Mouse (Mus musculus) C2C12 (cell line): ENCODE measurements around the gene Ssh3. TPM values are rescaled to one million over a fixed set of nuclear protein-coding genes. Genes with fewer than 3 reads are reported as not detected.
A peak's percentile ranks its signal among the peaks of the same experiment; 100 is the strongest.

Experiments used
- H3K27me3 ChIP-seq: one replicate; pipeline ENCODE4 v1.6.1; 2011; ENCODE audit not compliant: control insufficient read depth, insufficient read depth, insufficient read length
- H3K36me3 ChIP-seq: one replicate; pipeline ENCODE4 v1.6.1; 2011; ENCODE audit not compliant: control insufficient read depth, insufficient read depth
- H3K4me3 ChIP-seq: one replicate; pipeline ENCODE4 v1.5.1; 2011; ENCODE audit warnings: mild to moderate bottlenecking, control low read depth; ENCODE audit not compliant: poor library complexity, insufficient read depth, severe bottlenecking
- H3K79me2 ChIP-seq: one replicate; pipeline ENCODE4 v1.6.1; 2011; ENCODE audit not compliant: control insufficient read depth, insufficient read depth
- H3K79me3 ChIP-seq: one replicate; pipeline ENCODE4 v1.6.1; 2011; ENCODE audit warnings: low read depth, control low read depth
- H3ac ChIP-seq: one replicate; pipeline ENCODE3; 2011; ENCODE audit warnings: low read depth; ENCODE audit not compliant: control insufficient read depth, insufficient read length
- CEBPB ChIP-seq: IDR thresholded peaks from one replicate; pipeline ENCODE4 v1.6.1; 2011; ENCODE audit warnings: low read depth, mild to moderate bottlenecking, control low read depth, moderate library complexity
- CTCF ChIP-seq: IDR thresholded peaks from one replicate; pipeline ENCODE4 v1.5.1; 2011; ENCODE audit not compliant: control insufficient read depth, insufficient read depth, insufficient read length
- FOSL1 ChIP-seq: IDR thresholded peaks from one replicate; pipeline ENCODE4 v1.8.0; 2011; ENCODE audit warnings: mild to moderate bottlenecking, low read length; ENCODE audit not compliant: poor library complexity, insufficient read depth, severe bottlenecking
- MAX ChIP-seq: IDR thresholded peaks from one replicate; pipeline ENCODE4 v1.6.1; 2011; ENCODE audit warnings: mild to moderate bottlenecking, control low read depth
- MYOD1 ChIP-seq: IDR thresholded peaks from one replicate; pipeline ENCODE4 v1.6.1; 2011; ENCODE audit warnings: low read depth; ENCODE audit not compliant: control insufficient read depth, insufficient read length
- MYOG ChIP-seq: IDR thresholded peaks from one replicate; pipeline ENCODE4 v1.6.1; 2011; ENCODE audit not compliant: control insufficient read depth, insufficient read length; ENCODE audit errors: extremely low read depth
- USF1 ChIP-seq: IDR thresholded peaks from one replicate; pipeline ENCODE4 v1.6.1; 2011; ENCODE audit warnings: low read depth, mild to moderate bottlenecking, control low read depth, moderate library complexity
- polyA plus RNA-seq: library from polyadenylated mRNA; unstranded; fragments of >200 nt; fragmentation: generic; extraction: Trizol; gene quantifications from one replicate; pipeline ENCODE4 v1.2.1, GENCODE M21; 2012; ENCODE audit warnings: missing spikeins

The Ssh3 gene
- polyA plus RNA-seq, 1 experiment: 0.34 TPM

DNA sequence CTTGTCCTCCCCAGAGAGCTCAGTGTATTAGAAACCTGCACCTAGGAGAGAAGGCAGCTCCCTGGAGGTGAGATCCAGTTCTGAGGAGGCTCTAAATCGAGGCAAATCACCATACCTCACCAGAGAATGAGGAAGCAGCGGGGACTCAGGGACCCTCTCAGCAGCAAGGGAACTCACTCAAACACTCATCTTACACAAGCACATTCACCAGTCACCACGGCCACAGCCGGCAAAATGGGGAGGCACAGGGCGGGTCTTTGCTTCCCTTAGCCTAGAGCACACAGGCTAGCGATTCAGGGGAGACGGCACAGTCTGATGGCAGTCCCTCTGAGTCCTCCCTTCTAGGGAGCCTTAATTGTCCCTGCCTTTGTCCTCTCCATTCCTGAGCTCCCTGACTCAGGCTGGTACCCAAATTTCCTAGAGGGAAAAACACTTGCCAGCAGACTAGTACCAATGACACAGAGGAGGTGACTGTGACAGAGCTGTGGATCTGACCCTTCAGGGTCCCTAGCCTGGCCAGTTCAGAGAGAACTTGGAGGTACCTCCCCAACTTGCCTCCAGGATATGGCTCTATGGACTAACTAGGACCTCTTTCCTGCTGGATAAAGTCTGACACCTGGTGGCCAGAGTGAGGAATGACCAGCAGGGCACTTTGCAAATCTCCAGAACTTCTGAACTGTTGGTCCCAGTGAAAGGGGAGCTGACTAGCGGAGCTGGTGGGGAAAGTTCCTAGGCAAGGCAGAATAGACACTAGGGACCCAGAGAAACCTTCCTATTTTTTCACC is 40.9 kb downstream of the Ssh3 start:
- Histone ChIP-seq H3K36me3 (peaks cover 14% of the 10 kb centered on the region), H3K79me2 (peaks cover 9% of the 10 kb centered on the region), H3K4me3 (no peak overlapping the region), H3ac (no peak overlapping the region), H3K79me3 (no peaks in the 10 kb centered on the region), H3K27me3 (no peaks in the 10 kb centered on the region)
- no peak for TF ChIP-seq FOSL1
- no peak for TF ChIP-seq MYOG
- TF ChIP-seq CTCF: peak; percentile 61

DNA sequence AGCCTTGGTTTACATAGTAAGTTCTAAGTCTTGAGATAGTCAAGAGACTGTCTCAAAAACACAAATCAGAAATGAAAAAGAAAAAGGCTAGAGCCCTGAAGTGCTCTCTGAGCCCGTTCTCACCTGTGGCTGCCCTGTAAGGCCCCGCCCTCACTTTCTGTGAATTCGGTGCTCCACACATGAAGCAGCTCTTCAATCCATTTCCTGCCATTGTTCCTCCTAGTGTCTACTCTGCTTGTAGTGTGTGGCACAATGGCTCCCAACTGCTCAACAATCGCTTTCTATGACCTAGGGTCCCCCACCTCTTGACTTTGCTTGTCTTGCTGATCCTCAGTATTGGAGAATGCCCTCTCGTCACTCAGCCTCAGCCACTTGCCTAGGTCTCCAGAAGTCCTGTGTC is 41.5 kb downstream of the Ssh3 start:
- Histone ChIP-seq H3K36me3 (peaks cover 20% of the 10 kb centered on the region), H3K4me3 (no peak overlapping the region), H3K79me3 (no peaks in the 10 kb centered on the region), H3K27me3 (no peaks in the 10 kb centered on the region), H3ac (no peak overlapping the region), H3K79me2 (peaks cover 9% of the 10 kb centered on the region)
- TF ChIP-seq FOSL1: no peak
- no peak for TF ChIP-seq CEBPB
- no peak for TF ChIP-seq USF1
- no peak for TF ChIP-seq CTCF
- TF ChIP-seq MYOG: no peak
- no peak for TF ChIP-seq MYOD1
- no peak for TF ChIP-seq MAX

DNA sequence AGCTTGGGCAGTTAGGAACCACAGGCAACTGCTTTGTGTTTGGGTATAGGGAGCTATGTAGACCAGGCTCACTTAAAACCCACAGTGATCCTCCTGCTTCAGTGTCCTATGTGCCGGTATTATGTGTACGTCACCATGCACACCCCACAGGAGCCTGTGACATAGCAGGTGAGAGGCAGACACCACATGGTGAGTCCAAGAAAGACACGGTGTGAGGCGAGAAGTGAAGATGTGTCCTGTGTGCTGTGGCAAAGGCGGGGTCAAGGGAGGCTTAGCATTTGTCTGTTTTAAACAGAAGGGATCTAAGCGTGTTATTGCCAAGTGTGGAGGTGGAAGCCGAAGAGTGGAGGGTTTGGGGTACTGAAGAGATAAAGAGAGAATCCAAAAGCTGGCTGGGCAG is 42.2 kb downstream of the Ssh3 start:
- H3K79me2 ChIP-seq: peaks cover 13% of the 10 kb centered on the region
- TF ChIP-seq CTCF: no peak
- no peak for TF ChIP-seq MYOG
- no peak for TF ChIP-seq FOSL1
- TF ChIP-seq USF1: no peak
- TF ChIP-seq CEBPB: no peak
- no peak for TF ChIP-seq MYOD1
- TF ChIP-seq MAX: no peak
- no peaks in the 10 kb centered on the region for H3K27me3 ChIP-seq

DNA sequence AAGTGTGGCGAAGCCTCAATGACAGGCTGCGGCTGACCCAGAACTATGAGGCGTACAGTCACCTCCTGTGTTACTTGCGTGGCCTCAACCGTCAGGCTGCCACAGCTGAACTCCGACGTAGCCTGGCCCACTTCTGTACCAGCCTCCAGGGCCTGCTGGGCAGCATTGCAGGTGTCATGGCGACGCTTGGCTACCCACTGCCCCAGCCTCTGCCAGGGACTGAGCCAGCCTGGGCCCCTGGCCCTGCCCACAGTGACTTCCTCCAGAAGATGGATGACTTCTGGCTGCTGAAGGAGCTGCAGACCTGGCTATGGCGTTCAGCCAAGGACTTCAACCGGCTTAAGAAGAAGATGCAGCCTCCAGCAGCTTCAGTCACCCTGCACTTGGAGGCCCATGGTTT is 46.8 kb downstream of the Ssh3 start:
- TF ChIP-seq MAX (no peak), CEBPB (no peak), MYOG (no peak), CTCF (no peak), MYOD1 (no peak), FOSL1 (no peak), USF1 (no peak)
- H3ac ChIP-seq: peak overlapping the region; percentile 6
- peaks cover 59% of the 10 kb centered on the region for H3K79me2 ChIP-seq
- H3K79me3 ChIP-seq: peaks cover 36% of the 10 kb centered on the region
- no peak overlapping the region for H3K4me3 ChIP-seq
- peaks cover 49% of the 10 kb centered on the region for H3K36me3 ChIP-seq
- H3K27me3 ChIP-seq: no peaks in the 10 kb centered on the region

More for the DNA sequence above, 42.2 kb downstream of the Ssh3 start:
- Histone ChIP-seq H3ac (no peak overlapping the region), H3K79me3 (no peaks in the 10 kb centered on the region), H3K36me3 (peaks cover 26% of the 10 kb centered on the region), H3K4me3 (no peak overlapping the region)

DNA sequence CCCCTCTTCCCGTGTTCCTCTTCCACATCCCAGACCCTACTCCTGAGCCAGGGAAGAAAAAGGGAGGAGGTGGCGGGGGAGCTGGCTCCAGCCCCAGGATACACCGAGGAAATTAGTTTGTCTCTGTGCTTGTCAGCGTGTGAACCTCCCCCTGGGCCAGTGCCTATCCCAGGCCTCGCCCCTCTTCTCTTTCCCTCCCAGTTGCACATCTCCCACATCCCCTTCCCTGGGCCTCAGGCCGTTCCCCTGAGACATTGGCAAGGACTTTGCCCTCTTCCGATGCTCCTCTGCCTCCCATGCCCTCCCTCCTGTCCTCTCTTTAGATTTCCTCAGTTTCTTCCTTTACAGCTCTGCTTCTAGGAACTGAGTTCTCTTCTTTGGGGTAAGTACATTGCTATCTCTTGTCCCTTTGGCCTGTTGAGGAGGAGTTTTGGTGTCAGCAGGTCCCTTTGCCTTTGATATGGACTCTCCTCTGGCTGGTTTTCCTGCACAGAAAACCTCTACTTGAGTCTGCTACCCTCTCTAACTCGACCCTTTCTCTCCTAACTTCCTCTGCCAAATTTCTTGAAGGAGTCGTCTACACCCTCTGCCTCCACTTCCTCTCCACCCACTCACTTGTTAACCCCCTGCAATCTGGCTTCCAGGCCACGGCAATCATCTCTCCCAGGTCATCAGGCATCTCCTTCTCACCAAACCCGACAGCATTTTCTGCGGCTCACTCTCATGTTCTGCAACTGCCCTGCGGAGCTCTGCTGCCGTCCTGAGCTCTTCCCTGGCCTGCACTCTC is 47.8 kb downstream of the Ssh3 start:
- Histone ChIP-seq H3K4me3 (no peak overlapping the region), H3K36me3 (peaks cover 56% of the 10 kb centered on the region)

More for the DNA sequence above, 47.8 kb downstream of the Ssh3 start:
- TF ChIP-seq MYOD1 (no peak), USF1 (no peak), CEBPB (no peak), MYOG (no peak), FOSL1 (no peak), MAX (no peak), CTCF (no peak)
- Histone ChIP-seq H3ac (peak overlapping the region; percentile 39), H3K27me3 (no peaks in the 10 kb centered on the region), H3K79me3 (peaks cover 46% of the 10 kb centered on the region), H3K79me2 (peaks cover 69% of the 10 kb centered on the region)
